Comparison of ENCODE assay signal across 8 mouse cellular contexts in the genomic region with DNA sequence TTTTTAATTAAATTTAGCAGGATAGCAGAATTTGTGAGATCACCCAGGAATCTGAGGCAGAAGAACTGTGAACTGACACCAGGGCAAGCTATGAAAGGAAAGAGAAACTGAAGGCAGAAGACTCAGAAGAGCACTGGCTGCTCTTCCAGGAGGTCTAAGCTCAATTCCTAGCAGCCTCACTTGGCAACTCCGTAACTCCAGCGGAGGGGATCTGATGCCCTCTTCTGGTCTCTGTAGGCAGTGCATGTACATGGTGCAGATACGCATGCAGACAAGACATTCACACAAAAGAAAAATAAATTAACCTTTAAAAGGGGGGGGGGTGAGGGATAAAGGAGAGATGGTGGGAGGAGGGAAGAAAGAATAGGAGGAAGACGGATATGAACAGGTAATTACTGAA.
A peak's percentile ranks its signal among the peaks of the same experiment; 100 is the strongest.
DNase-seq lines count a peak whose midpoint lies in the region; ATAC-seq and TF ChIP-seq lines count a peak whose summit lies in the region.
"Had no signal": no experiment of that assay in that cellular context is flagged by ENCODE, and none has a peak within 500 bp of the region (broad histone marks: within the 10 kb centered on the region; RNA-seq: fewer than 3 reads in every experiment).

No protein-coding gene starts in this region.

- H3K36me3 ChIP-seq in kidney, embryonic 14.5 days (ENCODE audit: control insufficient read depth, insufficient read depth, low read length) = no peaks in the 10 kb centered on the region
- no peaks in the 10 kb centered on the region for H3K36me3 ChIP-seq in thymus, adult 2 months (ENCODE audit: control insufficient read depth, insufficient read depth, low read length)

- H3K9me3 ChIP-seq in kidney, embryonic 14.5 days (ENCODE audit: control insufficient read depth, low read length) = no peaks in the 10 kb centered on the region

- no peak overlapping the region for H3K9ac ChIP-seq in kidney, embryonic 14.5 days (ENCODE audit: low read depth, low read length)

- 68% methylated on average over 4 of the region's 4 CpGs for WGBS in kidney, embryonic 14.5 days
- WGBS in thymus, adult 2 months = 92% methylated on average over 4 of the region's 4 CpGs

- peaks cover 14% of the 10 kb centered on the region; the same call in 1 of the 2 replicates for H3K4me1 ChIP-seq in kidney, embryonic 14.5 days (ENCODE audit: control insufficient read depth, insufficient read depth, low read length)
- peaks cover 26% of the 10 kb centered on the region for H3K4me1 ChIP-seq in thymus, adult 2 months (replicated peaks; ENCODE audit: control insufficient read depth, insufficient read depth, low read length)

- TF ChIP-seq POLR2A in thymus, adult 2 months (IDR thresholded peaks at IDR 0.05; ENCODE audit: control insufficient read depth, extremely low read depth, insufficient read depth, low read length, poor library complexity) = no peak

- H3K4me3 ChIP-seq in kidney, embryonic 14.5 days (ENCODE audit: low read length) = no peak overlapping the region
- H3K4me3 ChIP-seq in thymus, adult 2 months (ENCODE audit: control insufficient read depth, insufficient read depth, low read length) = no peak overlapping the region

- no peaks in the 10 kb centered on the region for H3K27me3 ChIP-seq in kidney, embryonic 14.5 days (ENCODE audit: control insufficient read depth, insufficient read depth, low read length)
- no peaks in the 10 kb centered on the region; the same call in 1 of the 2 replicates for H3K27me3 ChIP-seq in thymus, adult 2 months (ENCODE audit: control insufficient read depth, insufficient read depth, low read length)

- TF ChIP-seq CTCF in thymus, adult 2 months (IDR thresholded peaks at IDR 0.05; ENCODE audit: borderline replicate concordance, control insufficient read depth, extremely low read depth, insufficient read depth, low read length, poor library complexity) = no peak

- no peak overlapping the region for H3K4me2 ChIP-seq in kidney, embryonic 14.5 days (replicated peaks; ENCODE audit: low read depth, low read length)

- peak; percentile 37 for DNase-seq in kidney, adult 18-20 months
- peak; percentile 19 for DNase-seq in thymus, postnatal 25 days
- no peak for DNase-seq in thymus, adult 2 months
- DNase-seq in embryo, embryonic 11 days = peak; percentile 45
- peak; percentile 62 for DNase-seq in testis, postnatal 10 days (ENCODE audit: low spot score)
- DNase-seq: cerebellum, adult 11-12 months had no signal

- H3K27ac ChIP-seq in kidney, embryonic 14.5 days (ENCODE audit: low read depth, low read length) = no peak overlapping the region
- H3K27ac ChIP-seq in thymus, adult 2 months (ENCODE audit: control insufficient read depth, insufficient read depth, low read length) = no peak overlapping the region

- ATAC-seq in kidney, embryonic 14.5 days (ENCODE audit: low FRiP score, low TSS enrichment) = no peak
- no peak for ATAC-seq in frontal cortex, adult (ENCODE audit: low TSS enrichment)
